Comparison of ENCODE assay signal across 9 mouse cellular contexts in the genomic region with DNA sequence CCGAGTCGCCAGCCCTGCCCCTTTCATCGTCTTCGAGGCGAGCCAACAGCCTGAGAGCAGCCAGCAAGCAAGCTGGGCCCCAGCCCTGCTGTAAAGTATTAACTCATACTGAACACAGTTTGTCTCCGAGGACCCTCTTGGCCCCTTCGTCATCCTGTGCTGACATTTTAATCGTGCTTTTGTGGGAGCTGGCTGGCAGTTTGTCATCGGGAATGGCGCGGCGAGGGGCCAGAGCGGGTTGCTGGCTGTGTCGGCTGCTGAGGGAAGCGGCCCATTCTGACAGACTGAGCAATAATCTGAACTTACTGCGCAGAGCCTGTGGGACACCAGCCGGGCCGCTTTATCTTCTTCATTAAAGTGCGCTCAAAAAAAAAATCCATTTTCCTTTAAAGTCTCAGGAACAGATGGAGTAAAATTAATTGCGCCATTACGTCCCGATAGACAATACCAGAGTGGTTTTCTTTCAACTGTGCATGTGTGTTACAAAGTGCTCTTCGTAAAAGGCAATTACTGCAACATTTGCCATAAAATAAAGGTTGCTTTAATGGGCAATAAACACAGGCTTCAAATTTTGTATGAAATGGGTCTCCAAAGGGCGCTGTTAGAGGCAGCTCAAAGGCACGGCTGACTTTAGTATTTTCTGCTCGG.
DNase-seq lines count a peak whose midpoint lies in the region; ATAC-seq and TF ChIP-seq lines count a peak whose summit lies in the region.
"Had no signal": no experiment of that assay in that cellular context is flagged by ENCODE, and none has a peak within 500 bp of the region (broad histone marks: within the 10 kb centered on the region; RNA-seq: fewer than 3 reads in every experiment).

No protein-coding gene starts in this region.

- peak; percentile 33 for DNase-seq in gastrocnemius, adult 2 months
- no peak for DNase-seq in gastrocnemius, adult 18-20 months (ENCODE audit: low spot score)
- DNase-seq in embryo, embryonic 11.5 days (ENCODE audit: low read depth, low spot score): peak; percentile 74
- peak; percentile 91 for DNase-seq in midbrain, embryonic 11.5 days (ENCODE audit: low spot score, missing footprints)
- no peak for DNase-seq in natural killer cell, adult 2 months (ENCODE audit: low spot score in 2 of 2)
- no peak for DNase-seq in layer of hippocampus, adult 9-10 months (ENCODE audit: low spot score)
- DNase-seq in cerebellum, postnatal 36 days: no peak

- intact Hi-C loops in gastrocnemius, adult 2 months (cut with DNase I): no loop called here

- ATAC-seq in heart, embryonic 16.5 days (replicated peaks; ENCODE audit: extremely low read depth, insufficient read depth, low FRiP score): 0 out of 2 replicates have a peak, but pooled peaks have one; percentile 55
- peak; percentile 63 for ATAC-seq in midbrain, embryonic 11.5 days (ENCODE audit: low FRiP score)

- no peak overlapping the region for H3K9ac ChIP-seq in heart, embryonic 16.5 days (ENCODE audit: low read length)
- no peak overlapping the region for H3K9ac ChIP-seq in midbrain, embryonic 11.5 days (ENCODE audit: low read length)

- H3K36me3 ChIP-seq in heart, embryonic 16.5 days (ENCODE audit: control insufficient read depth, insufficient read depth): no peaks in the 10 kb centered on the region
- H3K36me3 ChIP-seq in midbrain, embryonic 11.5 days (ENCODE audit: control insufficient read depth, insufficient read depth, low read length): no peaks in the 10 kb centered on the region

- no peak for TF ChIP-seq CTCF in gastrocnemius, adult 2 months (IDR thresholded peaks at IDR 0.05)

- H3K4me3 ChIP-seq in gastrocnemius, adult 2 months: peak overlapping the region; percentile 21; the same call in 1 of the 2 replicates
- H3K4me3 ChIP-seq in heart, embryonic 16.5 days (ENCODE audit: low read length): no peak overlapping the region
- no peak overlapping the region for H3K4me3 ChIP-seq in midbrain, embryonic 11.5 days (ENCODE audit: low read depth, low read length)
- H3K4me3 ChIP-seq: megakaryocyte, embryonic 14.5 days had no signal

- H3K4me1 ChIP-seq in heart, embryonic 16.5 days (ENCODE audit: control insufficient read depth, insufficient read depth, low read length): peaks cover 6% of the 10 kb centered on the region; the same call in 1 of the 2 replicates
- peaks cover 27% of the 10 kb centered on the region for H3K4me1 ChIP-seq in midbrain, embryonic 11.5 days (ENCODE audit: control insufficient read depth, insufficient read depth, low read length)

- no peak overlapping the region for H3K27ac ChIP-seq in gastrocnemius, adult 2 months
- H3K27ac ChIP-seq in heart, embryonic 16.5 days (ENCODE audit: low read length): no peak overlapping the region
- no peak overlapping the region for H3K27ac ChIP-seq in midbrain, embryonic 11.5 days (ENCODE audit: low read depth, low read length)

- H3K9me3 ChIP-seq in heart, embryonic 16.5 days (replicated peaks; ENCODE audit: control insufficient read depth, low read length): no peaks in the 10 kb centered on the region
- H3K9me3 ChIP-seq in midbrain, embryonic 11.5 days (ENCODE audit: control insufficient read depth, low read length): no peaks in the 10 kb centered on the region

- WGBS in heart, embryonic 16.5 days: 46% methylated on average over 26 of the region's 26 CpGs
- WGBS in midbrain, embryonic 11.5 days: 30% methylated on average over 26 of the region's 26 CpGs

- peak overlapping the region; percentile 21; the same call in 1 of the 2 replicates for H3K4me2 ChIP-seq in heart, embryonic 16.5 days (ENCODE audit: low read depth, low read length)
- peak overlapping the region; percentile 24 for H3K4me2 ChIP-seq in midbrain, embryonic 11.5 days

- no peaks in the 10 kb centered on the region for H3K27me3 ChIP-seq in heart, embryonic 16.5 days (ENCODE audit: control insufficient read depth, insufficient read depth, low read length)
- peaks cover 20% of the 10 kb centered on the region for H3K27me3 ChIP-seq in midbrain, embryonic 11.5 days (ENCODE audit: control insufficient read depth, insufficient read depth, low read length)

Comparison
In these comparisons a context has a peak if more than half of its experiments do, and no peak if none do; other contexts are left out.
1. DNase-seq: peak in gastrocnemius, adult 2 months (single experiment), embryo, embryonic 11.5 days (single experiment) and midbrain, embryonic 11.5 days (single experiment); none in gastrocnemius, adult 18-20 months (single experiment), natural killer cell, adult 2 months (0 of 2), layer of hippocampus, adult 9-10 months (single experiment) and cerebellum, postnatal 36 days (0 of 2).